Mouse (Mus musculus) heart, postnatal 4 days (tissue): ENCODE results near the gene Itpkb. TPM values are rescaled to one million over a fixed set of nuclear protein-coding genes. Genes with fewer than 3 reads are reported as not detected.
A peak's percentile ranks its signal among the peaks of the same experiment; 100 is the strongest.

ENCODE experiments used
- DNase-seq: peaks from one replicate; pipeline ENCODE4 v3.0.0; 2021
- total RNA-seq, 2 experiments: library from RNA; stranded (reverse); gene quantifications; 2 replicates each; pipeline ENCODE4 v1.2.3; 2021

The Itpkb gene
- total RNA-seq, 2 experiments from 2014 or later, result 62.2 to 67.2 TPM

- peak; percentile 53 for DNase-seq
These were observed 143.3 kb downstream of the Itpkb start for GRCm38 (mm10) chr1:180473566-180473965.

Other genes starting within 250 kb of the Itpkb start
- 100 to 1,000 TPM; 232 to 252 TPM for gene Coq8a, start 130.9 kb upstream of the Itpkb start, total RNA-seq
- 10 to 100 TPM; 12.5 to 12.7 TPM for gene Psen2, start 67.0 kb upstream of the Itpkb start, total RNA-seq
- gene Stum, start 153.0 kb downstream of the Itpkb start, total RNA-seq, result 1 to 10 TPM in 1 of 2 experiments, under 1 TPM in 1; 0.74 to 1.6 TPM
- gene Parp1, start 238.4 kb downstream of the Itpkb start, total RNA-seq, result 100 to 1,000 TPM in 1 of 2 experiments, 10 to 100 TPM in 1; 88.6 to 100 TPM